ENCODE assay signal across 21 mouse cellular contexts in genomic region chr7:75872697-75873096, GRCm38 (mm10). TPM values are rescaled to one million over a fixed set of nuclear protein-coding genes. Genes with fewer than 3 reads are reported as not detected.
DNase-seq lines count a peak whose midpoint lies in the region; ATAC-seq lines count a peak whose summit lies in the region.
"Had no signal": no experiment of that assay in that cellular context is flagged by ENCODE, and none has a peak within 500 bp of the region (broad histone marks: within the 10 kb centered on the region; RNA-seq: fewer than 3 reads in every experiment).

No protein-coding gene starts in this region.

- H3K36me3 ChIP-seq in liver, embryonic 12.5 days, result peaks cover 71% of the 10 kb centered on the region
- peaks cover 74% of the 10 kb centered on the region for H3K36me3 ChIP-seq in forebrain, embryonic 13.5 days (ENCODE audit: poor library complexity, severe bottlenecking)

- 82% methylated on average over 8 of the region's 8 CpGs for whole genome bisulfite sequencing in liver, embryonic 12.5 days (ENCODE audit: insufficient replicate concordance)
- WGBS in forebrain, embryonic 13.5 days, result 93% methylated on average over 8 of the region's 8 CpGs

- no peak overlapping the region for H3K4me3 ChIP-seq in liver, embryonic 12.5 days
- H3K4me3 ChIP-seq in forebrain, embryonic 13.5 days, result no peak overlapping the region
- H3K4me3 ChIP-seq: embryonic facial prominence, embryonic 13.5 days; forebrain, embryonic 12.5 days; gastrocnemius, adult 2 months; heart, embryonic 13.5 days; hindbrain, embryonic 13.5 days had no signal

- ATAC-seq in liver, embryonic 12.5 days, result no peak
- ATAC-seq in forebrain, embryonic 13.5 days, result no peak
- ATAC-seq: CD4-positive, CD25-positive, alpha-beta regulatory T cell, adult 4 months had no signal

- no peak overlapping the region for H3K9ac ChIP-seq in liver, embryonic 12.5 days
- H3K9ac ChIP-seq in forebrain, embryonic 13.5 days, result no peak overlapping the region
- H3K9ac ChIP-seq: embryonic facial prominence, embryonic 13.5 days; forebrain, embryonic 12.5 days; heart, embryonic 13.5 days; hindbrain, embryonic 13.5 days had no signal

- peak; percentile 7 for DNase-seq in cerebellum, adult 9-11 months
- DNase-seq in cerebellum, adult 11-12 months, result no peak
- DNase-seq in liver, result no peak
- peak; percentile 11 to 61 for DNase-seq in spleen, postnatal 4 days (ENCODE audit: low spot score in 2 of 2)
- no peak for DNase-seq in spleen, postnatal 10 days (ENCODE audit: low spot score in 2 of 2)
- DNase-seq: adrenal gland, adult 8-10 months; B cell, adult 2 months; cerebellum, adult 11 months; cerebellum, adult 9-10 months; cerebellum, postnatal 36 days; gastrocnemius, adult 2 months; gastrocnemius, postnatal 25 days; heart, postnatal 4 days had no signal

- no peaks in the 10 kb centered on the region for H3K9me3 ChIP-seq in liver, embryonic 12.5 days (replicated peaks)
- no peaks in the 10 kb centered on the region for H3K9me3 ChIP-seq in forebrain, embryonic 13.5 days (replicated peaks)
- H3K9me3 ChIP-seq: embryonic facial prominence, embryonic 13.5 days; forebrain, embryonic 12.5 days; G1E; heart, embryonic 13.5 days; hindbrain, embryonic 13.5 days had no signal

- H3K4me1 ChIP-seq in liver, embryonic 12.5 days, result peaks cover 16% of the 10 kb centered on the region; the same call in 1 of the 2 replicates
- no peaks in the 10 kb centered on the region for H3K4me1 ChIP-seq in forebrain, embryonic 13.5 days
- H3K4me1 ChIP-seq: forebrain, embryonic 12.5 days had no signal

- H3K27ac ChIP-seq in liver, embryonic 12.5 days, result peak overlapping the region; percentile 37; the same call in 1 of the 2 replicates
- no peak overlapping the region for H3K27ac ChIP-seq in forebrain, embryonic 13.5 days
- H3K27ac ChIP-seq: embryonic facial prominence, embryonic 13.5 days; forebrain, embryonic 12.5 days; gastrocnemius, adult 2 months; heart, embryonic 13.5 days; hindbrain, embryonic 13.5 days had no signal

- H3K27me3 ChIP-seq in liver, embryonic 12.5 days (replicated peaks), result no peaks in the 10 kb centered on the region
- H3K27me3 ChIP-seq in forebrain, embryonic 13.5 days, result no peaks in the 10 kb centered on the region
- H3K27me3 ChIP-seq: embryonic facial prominence, embryonic 13.5 days; forebrain, embryonic 12.5 days; heart, embryonic 13.5 days; hindbrain, embryonic 13.5 days had no signal

- H3K4me2 ChIP-seq in liver, embryonic 12.5 days, result no peak overlapping the region
- H3K4me2 ChIP-seq in forebrain, embryonic 13.5 days, result no peak overlapping the region
- H3K4me2 ChIP-seq: embryonic facial prominence, embryonic 13.5 days; forebrain, embryonic 12.5 days; heart, embryonic 13.5 days; hindbrain, embryonic 13.5 days had no signal

RNA-seq across cellular contexts. Expression of gene Klhl25, which starts 24.6 kb away (rescaled TPM):
- polyA plus RNA-seq in liver, embryonic 12.5 days (2016; fragmentation: Nextera tagmentation; extraction: Ambion mirVana), result 12.1 and 12.2 TPM in 2 replicates
- polyA plus RNA-seq in forebrain, embryonic 13.5 days (2015; fragmentation: Nextera tagmentation; extraction: Ambion mirVana), result 31.2 and 31.5 TPM in 2 replicates

Comparison
In these comparisons a context has a peak if more than half of its experiments do, and no peak if none do; other contexts are left out.
1. DNase-seq: peak in cerebellum, adult 9-11 months (single experiment) and spleen, postnatal 4 days (2 of 2); none in cerebellum, adult 11-12 months (single experiment), liver (single experiment) and spleen, postnatal 10 days (0 of 2).